Mouse (Mus musculus): Measurements from ENCODE around the gene Wdr95. TPM values are rescaled to one million over a fixed set of nuclear protein-coding genes. Genes with fewer than 3 reads are reported as not detected.
A peak's percentile ranks its signal among the peaks of the same experiment; 100 is the strongest.

Wdr95 gene
- 0.29 and 0.36 TPM in 2 replicates for polyA plus RNA-seq (2015; fragmentation: Nextera tagmentation; extraction: Ambion mirVana)

DNA sequence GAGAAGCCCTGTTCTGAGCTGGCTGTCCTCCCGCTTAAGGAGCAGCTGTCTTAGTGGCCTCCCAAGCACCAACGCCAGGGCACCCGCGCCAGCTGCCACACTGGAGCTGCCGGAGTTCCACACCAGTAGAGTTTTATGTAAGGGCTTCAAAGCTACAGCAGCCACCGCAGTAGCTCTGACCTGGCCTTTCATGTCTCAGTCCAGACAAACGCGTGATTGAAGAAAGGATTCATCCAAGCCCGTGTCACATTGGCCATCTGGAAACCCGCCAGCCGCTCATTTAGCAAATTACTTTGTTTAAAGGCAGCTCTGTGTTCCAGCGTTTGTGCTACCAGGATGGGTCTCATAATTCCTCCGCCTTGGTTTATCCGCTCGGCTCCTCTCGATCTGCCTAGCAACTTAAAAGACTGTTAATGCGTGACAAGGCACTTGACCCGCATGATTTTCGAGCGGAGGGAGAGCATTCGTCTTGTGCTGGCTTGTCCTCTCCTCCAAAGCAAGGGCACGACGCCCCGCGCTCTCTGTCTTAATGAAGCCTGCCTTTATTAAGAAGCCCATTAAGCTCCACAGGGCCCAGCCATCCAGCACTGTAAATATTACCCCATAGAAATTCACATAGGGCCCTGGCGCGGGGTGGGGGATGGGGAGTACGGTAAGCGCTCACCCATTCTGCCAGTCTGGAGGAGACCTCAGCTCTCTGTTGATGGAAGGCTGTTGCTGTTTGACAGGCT lies at the start of gene Wdr95:
Wdr95 (plus strand) TSS at position 681 of the 731 bp plus-strand sequence.
- no peak within 1 kb of the TSS for H3K27ac ChIP-seq (ENCODE audit: low read length)
- WGBS: 35% methylated on average over 29 of the region's 29 CpGs

DNA sequence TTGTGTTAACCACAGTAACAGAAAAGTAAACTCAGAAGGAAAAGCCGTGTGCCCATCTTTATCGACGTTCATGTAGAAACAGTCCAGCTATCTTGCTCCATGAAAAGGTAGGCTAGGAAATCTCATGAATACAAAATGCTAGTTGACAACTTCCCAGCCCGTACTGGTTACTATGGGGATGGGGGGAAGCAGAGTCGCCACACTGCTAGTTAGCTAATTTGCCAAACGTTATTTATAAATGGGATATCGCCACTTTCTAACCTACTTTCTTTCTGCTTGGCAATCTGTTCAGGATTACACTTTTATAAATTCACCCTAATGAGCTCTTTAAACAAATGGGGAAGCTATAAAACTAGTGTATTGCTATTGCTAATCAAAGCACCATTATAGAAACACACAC lies 46.6 kb upstream of the Wdr95 start:
- Histone ChIP-seq H3K27me3 (replicated peaks; ENCODE audit: insufficient read depth, low read length) (no peaks in the 10 kb centered on the region), H3K36me3 (ENCODE audit: insufficient read depth, low read length) (no peaks in the 10 kb centered on the region), H3K9ac (replicated peaks; ENCODE audit: low read depth) (no peak overlapping the region), H3K4me2 (replicated peaks; ENCODE audit: low read depth, low read length) (no peak overlapping the region), H3K4me1 (ENCODE audit: insufficient read depth, low read depth, low read length) (no peaks in the 10 kb centered on the region), H3K9me3 (ENCODE audit: low read length) (no peaks in the 10 kb centered on the region), H3K27ac (ENCODE audit: low read length) (no peak overlapping the region), H3K4me3 (ENCODE audit: low read depth, low read length) (no peak overlapping the region)
- ATAC-seq (no peak), DNase-seq (ENCODE audit: low spot score) (no peak)
- TF ChIP-seq EP300 (IDR thresholded peaks at IDR 0.05) (no peak), CTCF (IDR thresholded peaks at IDR 0.05) (no peak)
- WGBS: 89% methylated on average over 7 of the region's 7 CpGs

More for the DNA sequence above, at the start of gene Wdr95:
- no peak within 1 kb of the TSS for H3K9ac ChIP-seq (replicated peaks; ENCODE audit: low read depth)
- H3K36me3 ChIP-seq (ENCODE audit: insufficient read depth, low read length): no peaks in the 10 kb centered on the region
- DNase-seq (ENCODE audit: low spot score) (no peak), ATAC-seq (no peak)
- no peaks in the 10 kb centered on the region for H3K27me3 ChIP-seq (replicated peaks; ENCODE audit: insufficient read depth, low read length)
- 0 out of 2 replicates have a peak within 1 kb of the TSS, but pooled peaks have one; percentile 4 for H3K4me2 ChIP-seq (replicated peaks; ENCODE audit: low read depth, low read length)
- TF ChIP-seq EP300 (IDR thresholded peaks at IDR 0.05) (no peak), CTCF (IDR thresholded peaks at IDR 0.05) (no peak)
- H3K9me3 ChIP-seq (ENCODE audit: low read length): no peaks in the 10 kb centered on the region
- no peak within 1 kb of the TSS for H3K4me3 ChIP-seq (ENCODE audit: low read depth, low read length)
- no peaks in the 10 kb centered on the region for H3K4me1 ChIP-seq (ENCODE audit: insufficient read depth, low read depth, low read length)

GRCm38 (mm10) chr5:149483321-149484052 lies 45.0 kb upstream of the Wdr95 start:
- H3K4me2 ChIP-seq (replicated peaks; ENCODE audit: low read depth, low read length): no peak overlapping the region
- no peaks in the 10 kb centered on the region for H3K9me3 ChIP-seq (ENCODE audit: low read length)
- TF ChIP-seq EP300 (IDR thresholded peaks at IDR 0.05) (no peak), CTCF (IDR thresholded peaks at IDR 0.05) (peak; percentile 48)
- H3K9ac ChIP-seq (replicated peaks; ENCODE audit: low read depth): no peak overlapping the region
- no peak for ATAC-seq
- no peak overlapping the region for H3K27ac ChIP-seq (ENCODE audit: low read length)
- no peak for DNase-seq (ENCODE audit: low spot score)
- no peak overlapping the region for H3K4me3 ChIP-seq (ENCODE audit: low read depth, low read length)
- no peaks in the 10 kb centered on the region for H3K36me3 ChIP-seq (ENCODE audit: insufficient read depth, low read length)
- H3K4me1 ChIP-seq (ENCODE audit: insufficient read depth, low read depth, low read length): no peaks in the 10 kb centered on the region
- H3K27me3 ChIP-seq (replicated peaks; ENCODE audit: insufficient read depth, low read length): no peaks in the 10 kb centered on the region
- WGBS: 61% methylated on average over 12 of the region's 12 CpGs

DNA sequence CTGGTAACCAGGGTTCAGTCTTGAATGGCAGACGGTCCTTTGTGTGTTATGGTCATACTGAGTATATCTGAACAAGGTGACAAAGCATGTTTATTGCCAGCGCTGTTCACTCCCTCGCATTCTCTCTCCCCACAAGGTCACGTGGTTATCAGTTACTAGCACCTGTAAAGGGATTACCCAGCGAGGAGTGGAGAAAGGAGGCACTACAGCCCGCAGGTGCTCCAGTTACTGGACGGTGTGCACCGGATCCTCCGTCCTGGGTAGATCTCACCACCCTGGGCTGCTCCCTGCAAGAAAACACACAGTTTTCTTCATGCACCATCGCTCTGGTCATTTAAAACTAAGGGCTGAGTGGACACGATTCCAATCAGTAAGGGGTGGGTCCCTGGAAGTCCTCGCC lies 44.2 kb upstream of the Wdr95 start:
- no peaks in the 10 kb centered on the region for H3K27me3 ChIP-seq (replicated peaks; ENCODE audit: insufficient read depth, low read length)
- no peaks in the 10 kb centered on the region for H3K9me3 ChIP-seq (ENCODE audit: low read length)
- no peak for TF ChIP-seq EP300 (IDR thresholded peaks at IDR 0.05)
- no peak for TF ChIP-seq CTCF (IDR thresholded peaks at IDR 0.05)
- no peak for ATAC-seq
- no peak overlapping the region for H3K4me3 ChIP-seq (ENCODE audit: low read depth, low read length)
- H3K9ac ChIP-seq (replicated peaks; ENCODE audit: low read depth): no peak overlapping the region
- DNase-seq (ENCODE audit: low spot score): no peak
- H3K36me3 ChIP-seq (ENCODE audit: insufficient read depth, low read length): no peaks in the 10 kb centered on the region
- H3K4me1 ChIP-seq (ENCODE audit: insufficient read depth, low read depth, low read length): no peaks in the 10 kb centered on the region
- WGBS: 56% methylated on average over 12 of the region's 12 CpGs
- no peak overlapping the region for H3K27ac ChIP-seq (ENCODE audit: low read length)
- H3K4me2 ChIP-seq (replicated peaks; ENCODE audit: low read depth, low read length): no peak overlapping the region

- no peak overlapping the region for H3K27ac ChIP-seq (ENCODE audit: low read length)
- no peak overlapping the region for H3K9ac ChIP-seq (replicated peaks; ENCODE audit: low read depth)
- no peaks in the 10 kb centered on the region for H3K27me3 ChIP-seq (replicated peaks; ENCODE audit: insufficient read depth, low read length)
- no peak overlapping the region for H3K4me2 ChIP-seq (replicated peaks; ENCODE audit: low read depth, low read length)
- no peak overlapping the region for H3K4me3 ChIP-seq (ENCODE audit: low read depth, low read length)
- DNase-seq (ENCODE audit: low spot score) (no peak), ATAC-seq (no peak)
- no peaks in the 10 kb centered on the region for H3K4me1 ChIP-seq (ENCODE audit: insufficient read depth, low read depth, low read length)
- 86% methylated on average over 6 of the region's 6 CpGs for WGBS
- TF ChIP-seq CTCF (IDR thresholded peaks at IDR 0.05): no peak
- no peak for TF ChIP-seq EP300 (IDR thresholded peaks at IDR 0.05)
- no peaks in the 10 kb centered on the region for H3K9me3 ChIP-seq (ENCODE audit: low read length)
- H3K36me3 ChIP-seq (ENCODE audit: insufficient read depth, low read length): no peaks in the 10 kb centered on the region
Observed at GRCm38 (mm10) chr5:149485447-149485846, 43.0 kb upstream of the Wdr95 start.

DNA sequence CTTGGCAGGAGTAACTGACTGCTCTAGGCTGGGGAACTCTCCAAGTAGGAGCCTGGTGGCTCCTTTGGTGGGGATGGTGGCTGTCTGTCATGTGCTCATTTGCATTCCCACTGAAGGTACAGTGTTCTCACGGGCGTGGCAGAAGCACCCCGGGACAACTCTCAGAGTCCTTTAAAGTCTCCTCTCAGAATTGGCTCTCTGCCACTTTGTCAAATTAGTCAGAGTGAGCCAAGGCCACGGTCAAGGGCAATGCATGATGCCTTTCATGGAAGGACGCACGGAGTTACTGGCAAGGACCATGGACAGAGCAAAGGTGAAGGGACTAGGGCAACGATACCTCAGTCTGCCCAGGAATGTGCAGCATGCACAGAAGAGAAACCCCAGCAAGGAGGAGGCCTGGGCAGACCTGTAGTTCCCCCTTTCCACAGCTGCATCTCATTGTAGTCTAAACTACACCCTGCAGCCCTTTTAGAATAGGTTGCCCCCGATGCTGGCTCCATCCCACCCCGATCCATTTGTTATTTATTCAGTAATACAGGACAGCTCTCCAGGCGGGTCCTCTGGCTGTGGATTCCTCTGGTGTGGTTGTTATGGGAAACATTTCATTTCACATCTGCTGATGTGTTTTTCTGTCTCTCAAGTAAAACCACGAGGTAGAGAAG lies 40.0 kb upstream of the Wdr95 start:
- no peaks in the 10 kb centered on the region for H3K27me3 ChIP-seq (replicated peaks; ENCODE audit: insufficient read depth, low read length)
- no peak overlapping the region for H3K4me3 ChIP-seq (ENCODE audit: low read depth, low read length)
- H3K4me2 ChIP-seq (replicated peaks; ENCODE audit: low read depth, low read length): no peak overlapping the region
- no peak overlapping the region for H3K9ac ChIP-seq (replicated peaks; ENCODE audit: low read depth)
- WGBS: 32% methylated on average over 11 of the region's 11 CpGs
- TF ChIP-seq CTCF (IDR thresholded peaks at IDR 0.05): no peak
- TF ChIP-seq EP300 (IDR thresholded peaks at IDR 0.05): no peak
- ATAC-seq (no peak), DNase-seq (ENCODE audit: low spot score) (peak; percentile 24)
- H3K27ac ChIP-seq (ENCODE audit: low read length): no peak overlapping the region
- no peaks in the 10 kb centered on the region for H3K4me1 ChIP-seq (ENCODE audit: insufficient read depth, low read depth, low read length)
- no peaks in the 10 kb centered on the region for H3K36me3 ChIP-seq (ENCODE audit: insufficient read depth, low read length)
- H3K9me3 ChIP-seq (ENCODE audit: low read length): no peaks in the 10 kb centered on the region
